Mouse (Mus musculus) liver, embryonic 14.5 days (tissue): ENCODE data around the gene Eif2b3.

Source experiments
- CTCF ChIP-seq: IDR thresholded peaks from 2 replicates; pipeline ENCODE4 v1.5.1; 2016; ENCODE audit warnings: antibody characterized with exemption, low read depth, control low read depth
- EP300 ChIP-seq: IDR thresholded peaks from 2 replicates; pipeline ENCODE4 v1.6.1; 2016; ENCODE audit warnings: antibody characterized with exemption, low read depth

DNA sequence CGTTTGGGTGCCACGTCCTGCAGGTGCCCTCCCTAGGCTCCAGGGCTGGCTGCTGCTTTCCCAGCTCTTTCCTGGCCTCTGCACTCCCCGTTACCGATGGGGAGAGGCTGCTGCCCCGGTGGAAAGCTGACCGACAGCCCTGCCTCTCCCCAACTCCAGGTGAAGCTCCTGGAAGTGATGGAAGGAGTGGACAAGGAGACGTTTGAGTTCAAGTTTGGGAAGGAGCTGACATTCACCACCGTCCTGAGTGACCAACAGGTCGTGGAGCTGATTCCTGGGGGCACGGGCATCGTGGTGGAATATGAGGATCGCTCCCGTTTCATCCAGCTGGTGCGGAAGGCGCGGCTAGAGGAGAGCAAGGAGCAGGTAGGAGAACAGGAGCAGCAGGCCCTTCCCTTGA lies 17.2 kb upstream of the Eif2b3 start:
- TF ChIP-seq CTCF, result no peak
- no peak for TF ChIP-seq EP300
